Mouse (Mus musculus) limb, embryonic 11.5 days (tissue): ENCODE results near the gene Prrt4. TPM values are rescaled to one million over a fixed set of nuclear protein-coding genes. Genes with fewer than 3 reads are reported as not detected.
A peak's percentile ranks its signal among the peaks of the same experiment; 100 is the strongest.

ENCODE experiments used
- ATAC-seq: fragments of 200-750 bp; cut with Nextera tagmentation; 2 replicates; pipeline ENCODE4 v1.8.0; 2017; ENCODE audit warnings: low read depth; ENCODE audit not compliant: insufficient number of reproducible peaks, low FRiP score, low TSS enrichment
- DNase-seq: peaks from one replicate; pipeline ENCODE4 v3.0.0-alpha.2; 2015; ENCODE audit warnings: low spot score
- H3K27ac ChIP-seq: fragments of 300-500 bp; sonication (generic); replicated peaks from 2 replicates; pipeline ENCODE4 v1.5.1; 2014; ENCODE audit warnings: low read depth, mild to moderate bottlenecking, low read length
- H3K27me3 ChIP-seq: fragments of 300-500 bp; sonication (generic); 2 replicates; pipeline ENCODE4 v1.6.1; 2014; ENCODE audit warnings: mild to moderate bottlenecking, low read length, mixed read lengths; ENCODE audit not compliant: control insufficient read depth, insufficient read depth
- H3K36me3 ChIP-seq: fragments of 300-500 bp; sonication (generic); 2 replicates; pipeline ENCODE4 v1.6.1; 2014; ENCODE audit warnings: mild to moderate bottlenecking, low read length, moderate library complexity, mixed read lengths; ENCODE audit not compliant: control insufficient read depth, insufficient read depth
- H3K4me1 ChIP-seq: fragments of 300-500 bp; sonication (generic); 2 replicates; pipeline ENCODE4 v1.6.1; 2014; ENCODE audit warnings: low read length, mixed read lengths; ENCODE audit not compliant: control insufficient read depth, insufficient read depth
- H3K4me2 ChIP-seq: fragments of 300-500 bp; sonication (generic); 2 replicates; pipeline ENCODE4 v1.6.1; 2014; ENCODE audit warnings: low read depth, mild to moderate bottlenecking, moderate library complexity; ENCODE audit not compliant: severe bottlenecking
- H3K4me3 ChIP-seq: fragments of 300-500 bp; sonication (generic); 2 replicates; pipeline ENCODE4 v1.5.1; 2014; ENCODE audit warnings: low read depth, low read length
- H3K9ac ChIP-seq: fragments of 300-500 bp; sonication (generic); 2 replicates; pipeline ENCODE4 v1.6.1; 2014; ENCODE audit warnings: mild to moderate bottlenecking, low read length
- H3K9me3 ChIP-seq: fragments of 300-500 bp; sonication (generic); 2 replicates; pipeline ENCODE4 v1.6.1; 2016; ENCODE audit warnings: low read length; ENCODE audit not compliant: control insufficient read depth
- WGBS: fragments of 180-500 bp; shearing (Covaris S2); extraction: QIAGEN DNeasy Blood & Tissue Kit; methylation state at CpG from one replicate; pipeline ENCODE4 v1.1.7; 2014; 5-methylcytosine and 5-hydroxymethylcytosine counted together
- polyA plus RNA-seq: library from polyadenylated mRNA; unstranded; fragments of >200 nt; fragmentation: Nextera tagmentation; extraction: Ambion mirVana; gene quantifications from 2 replicates; pipeline ENCODE4 v1.2.1, GENCODE M21; 2014

Prrt4 gene
- polyA plus RNA-seq, 1 experiment from 2014 or later, result 1.2 TPM

- Histone ChIP-seq H3K36me3 (peaks cover 10% of the 10 kb centered on the region; the same call in 1 of the 2 replicates), H3K27me3 (no peaks in the 10 kb centered on the region), H3K9me3 (no peaks in the 10 kb centered on the region), H3K4me3 (no peak overlapping the region), H3K4me2 (no peak overlapping the region), H3K4me1 (no peaks in the 10 kb centered on the region), H3K9ac (no peak overlapping the region), H3K27ac (no peak overlapping the region)
- ATAC-seq, result no peak
- no peak for DNase-seq
- WGBS, result 90% methylated on average over 1 of the region's 1 CpGs
Observed at GRCm38 (mm10) chr6:29150001-29150400, 29.4 kb downstream of the Prrt4 start.

GRCm38 (mm10) chr6:29147407-29148010 lies 31.9 kb downstream of the Prrt4 start:
- peaks cover 3% of the 10 kb centered on the region for H3K36me3 ChIP-seq
- no peak for ATAC-seq

GRCm38 (mm10) chr6:29146641-29147040 lies 32.7 kb downstream of the Prrt4 start:
- DNase-seq, result no peak
- WGBS, result 72% methylated on average over 7 of the region's 7 CpGs
- no peak overlapping the region for H3K4me3 ChIP-seq
- no peak overlapping the region for H3K4me2 ChIP-seq
- no peak for ATAC-seq
- no peaks in the 10 kb centered on the region for H3K4me1 ChIP-seq
- H3K27ac ChIP-seq, result no peak overlapping the region
- H3K27me3 ChIP-seq, result no peaks in the 10 kb centered on the region
- no peak overlapping the region for H3K9ac ChIP-seq
- H3K36me3 ChIP-seq, result no peaks in the 10 kb centered on the region; the same call in none of the 2 replicates
- no peaks in the 10 kb centered on the region for H3K9me3 ChIP-seq

More at GRCm38 (mm10) chr6:29147407-29148010, 31.9 kb downstream of the Prrt4 start:
- no peak for DNase-seq
- H3K27me3 ChIP-seq, result no peaks in the 10 kb centered on the region
- H3K4me1 ChIP-seq, result no peaks in the 10 kb centered on the region
- WGBS, result 82% methylated on average over 5 of the region's 5 CpGs
- H3K9ac ChIP-seq, result no peak overlapping the region
- H3K4me2 ChIP-seq, result no peak overlapping the region
- no peaks in the 10 kb centered on the region for H3K9me3 ChIP-seq
- no peak overlapping the region for H3K4me3 ChIP-seq
- H3K27ac ChIP-seq, result no peak overlapping the region

- WGBS, result 70% methylated on average over 12 of the region's 12 CpGs
- Histone ChIP-seq H3K27me3 (no peaks in the 10 kb centered on the region), H3K9ac (no peak overlapping the region), H3K36me3 (no peaks in the 10 kb centered on the region; the same call in none of the 2 replicates), H3K9me3 (no peaks in the 10 kb centered on the region), H3K27ac (no peak overlapping the region), H3K4me1 (no peaks in the 10 kb centered on the region), H3K4me2 (no peak overlapping the region), H3K4me3 (no peak overlapping the region)
- ATAC-seq (no peak), DNase-seq (no peak)
Observed at GRCm38 (mm10) chr6:29145456-29146307, 33.7 kb downstream of the Prrt4 start.

- Histone ChIP-seq H3K27me3 (no peaks in the 10 kb centered on the region), H3K27ac (no peak overlapping the region), H3K4me2 (no peak overlapping the region), H3K36me3 (no peaks in the 10 kb centered on the region; the same call in none of the 2 replicates), H3K4me3 (no peak overlapping the region), H3K9ac (no peak overlapping the region), H3K9me3 (no peaks in the 10 kb centered on the region), H3K4me1 (no peaks in the 10 kb centered on the region)
- 71% methylated on average over 3 of the region's 3 CpGs for WGBS
- ATAC-seq (no peak), DNase-seq (no peak)
Observed at GRCm38 (mm10) chr6:29144971-29145370, 34.4 kb downstream of the Prrt4 start.

GRCm38 (mm10) chr6:29143608-29144007 lies 35.8 kb downstream of the Prrt4 start:
- 47% methylated on average over 5 of the region's 5 CpGs for WGBS
- Histone ChIP-seq H3K4me2 (no peak overlapping the region), H3K9me3 (no peaks in the 10 kb centered on the region), H3K27me3 (no peaks in the 10 kb centered on the region), H3K4me1 (no peaks in the 10 kb centered on the region), H3K27ac (no peak overlapping the region), H3K36me3 (no peaks in the 10 kb centered on the region; the same call in none of the 2 replicates), H3K4me3 (no peak overlapping the region), H3K9ac (no peak overlapping the region)
- no peak for ATAC-seq
- DNase-seq, result peak; percentile 78

- Histone ChIP-seq H3K9ac (no peak overlapping the region), H3K36me3 (peaks cover 3% of the 10 kb centered on the region; the same call in 1 of the 2 replicates), H3K4me2 (no peak overlapping the region), H3K4me1 (no peaks in the 10 kb centered on the region), H3K4me3 (no peak overlapping the region), H3K9me3 (no peaks in the 10 kb centered on the region), H3K27ac (no peak overlapping the region), H3K27me3 (no peaks in the 10 kb centered on the region)
- 91% methylated on average over 9 of the region's 9 CpGs for WGBS
- ATAC-seq (no peak), DNase-seq (no peak)
Observed at GRCm38 (mm10) chr6:29137441-29137840, 41.9 kb downstream of the Prrt4 start.

GRCm38 (mm10) chr6:29133100-29133499 lies 46.3 kb downstream of the Prrt4 start:
- no peaks in the 10 kb centered on the region for H3K9me3 ChIP-seq
- H3K4me3 ChIP-seq, result no peak overlapping the region
- 94% methylated on average over 9 of the region's 9 CpGs for WGBS
- no peaks in the 10 kb centered on the region for H3K4me1 ChIP-seq
- H3K27me3 ChIP-seq, result no peaks in the 10 kb centered on the region
- no peak overlapping the region for H3K9ac ChIP-seq
- H3K4me2 ChIP-seq, result no peak overlapping the region
- DNase-seq, result no peak
- ATAC-seq, result no peak
- H3K36me3 ChIP-seq, result peaks cover 15% of the 10 kb centered on the region; the same call in 1 of the 2 replicates
- H3K27ac ChIP-seq, result no peak overlapping the region
